Comparison of ENCODE assay signal across 17 mouse cellular contexts in genomic region chr6:71744934-71745333, GRCm38 (mm10). TPM values are rescaled to one million over a fixed set of nuclear protein-coding genes. Genes with fewer than 3 reads are reported as not detected.
"Had no signal": no experiment of that assay in that cellular context is flagged by ENCODE, and none has a peak within 500 bp of the region (broad histone marks: within the 10 kb centered on the region; RNA-seq: fewer than 3 reads in every experiment).

No protein-coding gene starts in this region.

- H3K9me3 ChIP-seq: limb, embryonic 15.5 days; liver, embryonic 12.5 days; megakaryocyte, embryonic 14.5 days; midbrain, embryonic 15.5 days; stomach, embryonic 15.5 days had no signal

- H3K4me1 ChIP-seq: liver, embryonic 12.5 days had no signal

- H3K27ac ChIP-seq: kidney, postnatal 0 days; limb, embryonic 15.5 days; liver, embryonic 12.5 days; midbrain, embryonic 15.5 days; stomach, embryonic 15.5 days had no signal

- H3K9ac ChIP-seq: limb, embryonic 15.5 days; liver, embryonic 12.5 days; lung, embryonic 14.5 days; midbrain, embryonic 15.5 days; stomach, embryonic 15.5 days had no signal

- DNase-seq: kidney, adult 11 months; kidney, adult 9 months; kidney, postnatal 36 days; lung, embryonic 14.5 days; lung, postnatal 10 days; lung, postnatal 4 days; right cerebral cortex, postnatal 14 days; thymus, adult 2 months; thymus, postnatal 36 days had no signal

- ATAC-seq: liver, embryonic 12.5 days; midbrain, embryonic 15.5 days had no signal

- H3K27me3 ChIP-seq: limb, embryonic 15.5 days; liver, embryonic 12.5 days; midbrain, embryonic 15.5 days; stomach, embryonic 15.5 days had no signal

- H3K4me3 ChIP-seq: limb, embryonic 15.5 days; liver, embryonic 12.5 days; megakaryocyte, embryonic 14.5 days; midbrain, embryonic 15.5 days; stomach, embryonic 15.5 days had no signal

- H3K36me3 ChIP-seq: limb, embryonic 15.5 days; liver, embryonic 12.5 days; midbrain, embryonic 15.5 days; stomach, embryonic 15.5 days had no signal

- H3K4me2 ChIP-seq: limb, embryonic 15.5 days; liver, embryonic 12.5 days; lung, embryonic 14.5 days; midbrain, embryonic 11.5 days; midbrain, embryonic 15.5 days; stomach, embryonic 15.5 days had no signal

RNA-seq across cellular contexts. Expression of gene Reep1, which starts 37.6 kb away (rescaled TPM):
- total RNA-seq: monocyte, adult 5-6 weeks had no signal
